Mouse (Mus musculus): ENCODE results near the gene Mrps25.

- TF ChIP-seq POLR2A (IDR thresholded peaks at IDR 0.05; ENCODE audit: borderline replicate concordance, extremely low read depth, low read depth, low read length) (no peak), CTCF (IDR thresholded peaks at IDR 0.05; ENCODE audit: insufficient read depth, low read length) (no peak)
These were observed 45.8 kb upstream of the Mrps25 start for GRCm38 (mm10) chr6:92229586-92229985.

Measured in lung, adult 2 months (tissue).